Mouse (Mus musculus): ENCODE data around the gene Mfsd4a.
A peak's percentile ranks its signal among the peaks of the same experiment; 100 is the strongest.

Mfsd4a gene

DNA sequence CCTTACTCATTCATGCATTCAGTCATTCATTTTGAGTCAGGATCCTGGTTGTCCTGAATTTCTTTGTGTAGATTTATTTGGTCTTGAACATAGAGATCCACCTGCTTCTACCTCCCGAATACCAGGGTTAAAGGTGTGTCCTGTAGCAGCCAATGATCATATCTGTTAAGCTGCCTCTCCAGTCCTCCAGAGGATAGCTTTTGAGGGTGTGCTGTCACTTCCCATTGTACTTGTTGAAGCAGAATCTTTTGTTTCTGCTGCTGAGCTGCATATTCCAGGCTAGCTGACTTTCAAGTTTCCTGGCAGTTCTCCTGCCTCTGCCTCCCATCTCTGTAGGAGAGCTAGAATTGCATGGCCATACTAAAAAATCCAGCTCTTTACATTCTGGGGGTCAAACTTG, 51.2 kb downstream of the Mfsd4a start:
- no peak for DNase-seq (ENCODE audit: low read depth, low spot score)

- DNase-seq (ENCODE audit: low read depth, low spot score): no peak
Observed at GRCm38 (mm10) chr1:132014800-132015199, 53.1 kb downstream of the Mfsd4a start.

DNA sequence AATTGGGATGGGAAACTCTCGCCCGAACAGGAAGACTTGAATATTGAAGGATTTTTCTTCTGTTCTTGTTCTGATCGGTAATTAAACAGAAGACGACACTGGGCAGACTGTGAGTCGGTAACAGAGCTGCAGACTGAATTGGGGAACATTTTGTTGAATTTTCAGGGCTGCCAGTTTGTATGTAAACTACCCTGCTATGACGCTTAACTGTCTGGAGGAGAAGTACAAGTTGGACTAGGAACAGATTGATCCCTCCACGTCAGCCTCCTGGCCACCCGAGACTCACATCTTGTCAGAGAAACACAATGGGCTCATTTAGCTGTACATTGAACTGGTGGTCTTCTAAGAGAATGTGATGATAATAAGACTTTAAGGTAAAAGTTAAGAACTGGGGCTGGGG, 55.0 kb downstream of the Mfsd4a start:
- no peak for DNase-seq (ENCODE audit: low read depth, low spot score)

GRCm38 (mm10) chr1:132011785-132012184, 56.1 kb downstream of the Mfsd4a start:
- DNase-seq (ENCODE audit: low read depth, low spot score): no peak

DNA sequence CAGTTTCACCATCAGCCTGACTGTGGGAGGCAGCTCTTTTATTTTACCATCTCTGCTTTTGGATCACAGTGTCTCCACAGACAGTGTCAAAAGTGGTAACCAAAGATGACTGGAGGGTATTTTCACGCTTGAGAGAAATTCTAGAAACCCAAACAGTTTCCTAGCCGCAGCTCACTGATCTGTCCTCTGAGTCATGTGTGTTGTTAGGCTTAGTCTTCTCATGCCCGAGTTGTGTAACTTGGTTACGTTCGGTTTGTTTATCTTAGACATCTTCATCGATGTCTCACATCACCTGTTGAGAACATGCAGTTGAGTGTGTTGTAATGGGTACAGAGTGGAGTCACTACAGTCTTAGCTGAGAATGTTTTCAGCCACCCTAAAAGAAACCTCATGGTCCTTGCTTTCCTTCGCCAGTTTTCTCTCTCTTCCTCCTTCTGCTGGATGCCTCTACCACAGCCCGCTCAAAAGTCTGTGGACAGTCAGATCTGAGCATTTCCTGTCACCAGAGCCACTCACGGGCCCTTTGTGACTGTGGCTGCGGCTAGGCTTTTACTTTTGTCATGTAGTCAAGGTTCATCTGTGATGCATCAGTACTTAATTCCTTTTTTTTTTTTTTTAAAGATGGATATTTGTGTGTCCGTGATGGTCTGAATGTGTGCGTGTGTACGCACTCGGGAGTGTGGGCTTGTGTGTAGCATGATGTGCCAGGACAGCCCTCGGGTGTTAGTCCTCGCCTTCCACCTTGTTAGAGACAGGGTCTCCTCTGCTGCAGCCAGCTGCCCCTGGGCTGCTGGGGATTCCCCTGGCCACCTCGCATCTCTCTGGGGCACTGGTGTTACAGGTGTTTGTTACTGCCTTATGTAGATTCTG, 57.0 kb downstream of the Mfsd4a start:
- no peak for DNase-seq (ENCODE audit: low read depth, low spot score)

GRCm38 (mm10) chr1:132008881-132009644, 58.8 kb downstream of the Mfsd4a start:
- no peak for DNase-seq (ENCODE audit: low read depth, low spot score)

DNA sequence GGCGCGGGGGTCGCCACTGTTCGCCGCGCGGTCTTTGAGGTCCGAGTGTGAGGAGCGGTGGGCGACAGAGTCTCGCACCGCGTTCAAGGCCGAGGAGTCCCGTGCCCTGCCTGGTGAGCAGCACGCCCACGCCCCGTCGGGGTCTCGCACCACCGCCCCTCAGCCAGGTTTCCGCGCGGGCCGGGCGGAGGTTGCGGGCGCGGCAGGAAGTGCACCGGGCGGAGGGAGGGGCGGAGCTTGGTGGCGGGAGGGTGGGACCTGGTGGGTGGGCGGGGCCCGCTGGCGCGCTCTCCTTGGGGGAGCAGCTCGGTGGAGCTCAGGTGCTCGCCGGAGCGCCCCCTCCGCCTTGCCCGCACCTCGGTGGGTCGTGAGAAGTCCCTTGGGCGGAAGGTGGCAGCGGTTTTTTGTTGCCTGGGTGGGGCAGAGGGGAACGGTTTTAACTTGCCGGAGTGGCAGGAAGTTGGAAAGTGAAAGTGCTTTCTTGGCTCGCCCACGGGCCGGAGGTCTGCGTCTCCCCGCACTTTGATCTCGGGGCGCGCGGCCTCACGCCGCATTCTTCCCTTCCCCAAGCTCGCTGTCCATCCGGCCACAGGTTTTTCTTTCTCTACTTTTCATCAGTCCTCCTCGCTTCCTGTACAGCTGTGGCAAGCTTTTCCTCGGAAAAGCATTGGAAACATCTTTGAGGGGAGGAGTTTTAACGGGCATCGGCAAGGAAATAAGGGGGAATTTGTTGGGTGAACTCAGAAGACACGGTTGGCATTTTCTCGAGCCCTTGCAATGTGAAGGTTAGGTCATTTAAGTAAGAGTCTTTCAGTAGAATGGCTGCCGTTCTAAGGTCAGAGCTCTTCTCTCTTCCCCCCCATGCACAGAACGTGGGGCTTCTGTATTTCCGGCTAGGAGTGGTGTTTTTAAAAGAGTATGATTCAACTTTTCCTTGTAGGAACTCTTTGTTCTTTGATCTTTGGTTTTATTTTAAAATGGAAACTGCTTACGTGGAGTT, 59.7 kb downstream of the Mfsd4a start:
- peak; percentile 59 for DNase-seq (ENCODE audit: low read depth, low spot score)

DNA sequence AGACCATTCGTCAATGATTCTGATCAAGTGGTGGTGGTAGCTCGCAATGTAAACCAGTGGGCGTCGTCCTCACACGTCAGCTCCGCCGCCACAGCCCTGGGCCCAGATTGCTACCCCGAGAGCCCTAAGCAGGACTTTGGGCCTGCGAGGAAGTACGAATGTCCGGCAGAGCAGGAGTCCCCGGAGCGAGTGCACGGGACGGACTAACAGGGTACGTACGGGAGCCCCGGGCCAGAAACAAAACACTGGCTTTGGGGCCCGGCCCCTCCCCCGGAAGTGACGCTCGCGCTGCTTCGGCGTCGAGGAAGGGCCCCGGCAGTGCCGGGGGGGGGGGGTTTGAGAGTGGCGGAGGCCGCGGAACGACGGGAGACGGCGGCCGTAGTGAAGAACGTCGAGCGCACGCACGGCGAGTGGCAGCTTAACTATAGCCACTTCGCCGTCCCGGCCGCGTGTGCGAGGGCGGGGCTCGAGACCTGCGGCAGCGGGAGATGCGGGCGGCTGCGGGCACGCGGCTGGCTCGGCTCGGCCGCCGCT, 60.5 kb downstream of the Mfsd4a start, which contains the start of gene Elk4:
Elk4 (plus strand) TSS at position 326 of the 534 bp plus-strand sequence.
- peak; percentile 63 for DNase-seq (ENCODE audit: low read depth, low spot score)

- DNase-seq (ENCODE audit: low read depth, low spot score): no peak
Observed at GRCm38 (mm10) chr1:132006721-132007120, 61.1 kb downstream of the Mfsd4a start.

GRCm38 (mm10) chr1:132006046-132006445, 61.8 kb downstream of the Mfsd4a start:
- no peak for DNase-seq (ENCODE audit: low read depth, low spot score)

GRCm38 (mm10) chr1:132005466-132005865, 62.4 kb downstream of the Mfsd4a start:
- no peak for DNase-seq (ENCODE audit: low read depth, low spot score)

GRCm38 (mm10) chr1:132004574-132005180, 63.2 kb downstream of the Mfsd4a start:
- no peak for DNase-seq (ENCODE audit: low read depth, low spot score)

GRCm38 (mm10) chr1:132003817-132004216, 64.0 kb downstream of the Mfsd4a start:
- no peak for DNase-seq (ENCODE audit: low read depth, low spot score)

GRCm38 (mm10) chr1:132003111-132003510, 64.8 kb downstream of the Mfsd4a start:
- no peak for DNase-seq (ENCODE audit: low read depth, low spot score)

GRCm38 (mm10) chr1:132001880-132002330, 66.0 kb downstream of the Mfsd4a start:
- no peak for DNase-seq (ENCODE audit: low read depth, low spot score)

DNA sequence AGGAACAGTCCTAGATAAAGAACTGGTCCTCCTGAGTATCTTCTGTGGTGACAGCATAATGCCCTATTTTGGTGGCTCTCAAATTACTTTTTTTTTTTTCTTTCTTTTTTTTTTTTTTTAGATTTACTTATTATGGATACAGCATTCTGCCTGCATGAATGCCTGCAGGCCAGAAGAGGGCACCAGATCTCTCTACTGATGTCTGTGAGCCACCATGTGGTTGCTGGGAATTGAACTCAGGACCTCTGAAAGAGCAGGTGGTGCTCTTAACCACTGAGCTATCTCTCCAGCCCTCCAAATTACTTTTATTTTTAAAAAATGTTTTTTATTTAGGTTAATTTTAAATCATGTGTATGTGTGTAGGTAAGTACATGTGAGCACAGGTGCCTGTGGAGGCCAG, 67.4 kb downstream of the Mfsd4a start:
- DNase-seq (ENCODE audit: low read depth, low spot score): no peak

- no peak for DNase-seq (ENCODE audit: low read depth, low spot score)
Observed at GRCm38 (mm10) chr1:131995062-131995461, 72.8 kb downstream of the Mfsd4a start.

- no peak for DNase-seq (ENCODE audit: low read depth, low spot score)
Observed at GRCm38 (mm10) chr1:131993169-131994040, 74.5 kb downstream of the Mfsd4a start.

DNA sequence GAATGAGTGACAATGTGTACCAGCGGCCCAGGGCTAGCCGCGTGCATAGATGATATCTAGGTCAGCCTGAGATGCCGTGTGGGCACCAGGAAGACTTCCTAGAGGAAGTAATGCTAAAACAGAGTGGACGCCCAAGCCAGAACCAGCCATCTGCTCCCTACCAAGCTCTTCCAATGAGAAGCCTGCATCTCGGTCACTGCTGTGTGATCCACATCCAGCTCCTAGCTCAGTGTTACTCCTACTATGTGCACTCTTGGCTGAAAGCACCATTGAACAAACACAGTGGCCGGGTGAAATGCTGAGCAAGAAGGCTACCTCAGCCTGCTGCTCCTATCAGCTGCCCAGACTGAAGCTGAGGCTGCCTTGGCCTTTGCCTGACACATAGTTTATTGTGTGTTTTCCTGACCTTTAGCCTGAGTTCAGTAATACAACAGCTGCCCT, 75.3 kb downstream of the Mfsd4a start:
- DNase-seq (ENCODE audit: low read depth, low spot score): no peak
